Mouse (Mus musculus) testis, postnatal 10 days (tissue): ENCODE results near the gene Scn4b.

Experiments used
- DNase-seq: peaks from one replicate; pipeline ENCODE4 v3.0.0; 2021; ENCODE audit warnings: low spot score

The Scn4b gene

GRCm38 (mm10) chr9:45126941-45127340, 11.3 kb upstream of the Scn4b start:
- no peak for DNase-seq

GRCm38 (mm10) chr9:45130119-45130518, 8.1 kb upstream of the Scn4b start:
- DNase-seq: no peak

- peak; percentile 80 for DNase-seq
Observed at GRCm38 (mm10) chr9:45133484-45134310, 4.5 kb upstream of the Scn4b start.

GRCm38 (mm10) chr9:45136442-45137169, 1.6 kb upstream of the Scn4b start:
- no peak for DNase-seq

- DNase-seq: no peak
Observed at GRCm38 (mm10) chr9:45139082-45139481, 887 bp downstream of the Scn4b start.

- DNase-seq: no peak
Observed at GRCm38 (mm10) chr9:45140945-45141344, 2.8 kb downstream of the Scn4b start.

GRCm38 (mm10) chr9:45142686-45143085, 4.5 kb downstream of the Scn4b start:
- no peak for DNase-seq

GRCm38 (mm10) chr9:45145533-45146266, 7.5 kb downstream of the Scn4b start:
- DNase-seq: no peak

- DNase-seq: peak; percentile 85
Observed at GRCm38 (mm10) chr9:45146267-45146597, 8.0 kb downstream of the Scn4b start.

- no peak for DNase-seq
Observed at GRCm38 (mm10) chr9:45150933-45151332, 12.7 kb downstream of the Scn4b start.

- no peak for DNase-seq
Observed at GRCm38 (mm10) chr9:45153361-45153760, 15.2 kb downstream of the Scn4b start.

GRCm38 (mm10) chr9:45167903-45168302, 29.7 kb downstream of the Scn4b start:
- no peak for DNase-seq

GRCm38 (mm10) chr9:45170150-45170549, 32.0 kb downstream of the Scn4b start:
- no peak for DNase-seq

GRCm38 (mm10) chr9:45171073-45171610, 32.9 kb downstream of the Scn4b start:
- DNase-seq: no peak

GRCm38 (mm10) chr9:45173475-45173874, 35.3 kb downstream of the Scn4b start:
- DNase-seq: no peak

GRCm38 (mm10) chr9:45179282-45179681, 41.1 kb downstream of the Scn4b start:
- DNase-seq: no peak

GRCm38 (mm10) chr9:45181770-45182169, 43.6 kb downstream of the Scn4b start, which contains the start of gene BC049352:
BC049352 (plus strand) TSS chr9:45182007.
- no peak for DNase-seq

GRCm38 (mm10) chr9:45182521-45182920, 44.3 kb downstream of the Scn4b start:
- no peak for DNase-seq

- no peak for DNase-seq
Observed at GRCm38 (mm10) chr9:45183266-45183665, 45.1 kb downstream of the Scn4b start.

GRCm38 (mm10) chr9:45185250-45185649, 47.1 kb downstream of the Scn4b start:
- DNase-seq: no peak

- no peak for DNase-seq
Observed at GRCm38 (mm10) chr9:45188570-45189563, 50.7 kb downstream of the Scn4b start.
